Mouse (Mus musculus): ENCODE measurements around the gene Tlx3. TPM values are rescaled to one million over a fixed set of nuclear protein-coding genes. Genes with fewer than 3 reads are reported as not detected.

Tlx3 gene
- total and polyA plus RNA-seq, 2 experiments, result not detected

GRCm38 (mm10) chr11:33159741-33160140 lies 43.6 kb downstream of the Tlx3 start:
- WGBS, result 82% methylated on average over 3 of the region's 3 CpGs
- Histone ChIP-seq H3K79me2 (ENCODE audit: control insufficient read depth, insufficient read depth, low read length) (peaks cover 6% of the 10 kb centered on the region; the same call in 1 of the 2 replicates), H3K36me3 (ENCODE audit: control insufficient read depth, insufficient read depth, low read length) (peaks cover 38% of the 10 kb centered on the region), H3K27me3 (ENCODE audit: control insufficient read depth, insufficient read depth, low read length) (no peaks in the 10 kb centered on the region), H3K9ac (ENCODE audit: low read depth, low read length) (no peak overlapping the region), H3K27ac (replicated peaks; ENCODE audit: insufficient read depth, low read depth, low read length) (no peak overlapping the region), H3K4me1 (ENCODE audit: control insufficient read depth, insufficient read depth, low read length) (peaks cover 6% of the 10 kb centered on the region; the same call in 1 of the 2 replicates), H3K4me3 (ENCODE audit: insufficient read depth, low read depth, low read length) (no peak overlapping the region)
- TF ChIP-seq CTCF (IDR thresholded peaks at IDR 0.05; ENCODE audit: low read depth, low read length) (no peak), POLR2A (IDR thresholded peaks at IDR 0.05; ENCODE audit: extremely low read depth, insufficient read depth, low read length) (no peak)
- DNase-seq (ENCODE audit: extremely low read depth, low read depth, low spot score), result no peak

GRCm38 (mm10) chr11:33157453-33158196 lies 45.8 kb downstream of the Tlx3 start:
- Histone ChIP-seq H3K27ac (replicated peaks; ENCODE audit: insufficient read depth, low read depth, low read length) (no peak overlapping the region), H3K4me3 (ENCODE audit: insufficient read depth, low read depth, low read length) (no peak overlapping the region), H3K4me1 (ENCODE audit: control insufficient read depth, insufficient read depth, low read length) (peaks cover 6% of the 10 kb centered on the region; the same call in 1 of the 2 replicates), H3K9ac (ENCODE audit: low read depth, low read length) (no peak overlapping the region), H3K79me2 (ENCODE audit: control insufficient read depth, insufficient read depth, low read length) (peaks cover 6% of the 10 kb centered on the region; the same call in 1 of the 2 replicates), H3K27me3 (ENCODE audit: control insufficient read depth, insufficient read depth, low read length) (no peaks in the 10 kb centered on the region), H3K36me3 (ENCODE audit: control insufficient read depth, insufficient read depth, low read length) (peaks cover 50% of the 10 kb centered on the region)
- WGBS, result 67% methylated on average over 2 of the region's 2 CpGs
- no peak for DNase-seq (ENCODE audit: extremely low read depth, low read depth, low spot score)
- TF ChIP-seq POLR2A (IDR thresholded peaks at IDR 0.05; ENCODE audit: extremely low read depth, insufficient read depth, low read length) (no peak), CTCF (IDR thresholded peaks at IDR 0.05; ENCODE audit: low read depth, low read length) (no peak)

- Histone ChIP-seq H3K79me2 (ENCODE audit: control insufficient read depth, insufficient read depth, low read length) (no peaks in the 10 kb centered on the region), H3K4me3 (ENCODE audit: insufficient read depth, low read depth, low read length) (no peak overlapping the region), H3K27me3 (ENCODE audit: control insufficient read depth, insufficient read depth, low read length) (no peaks in the 10 kb centered on the region), H3K4me1 (ENCODE audit: control insufficient read depth, insufficient read depth, low read length) (peaks cover 2% of the 10 kb centered on the region; the same call in 1 of the 2 replicates), H3K9ac (ENCODE audit: low read depth, low read length) (no peak overlapping the region), H3K36me3 (ENCODE audit: control insufficient read depth, insufficient read depth, low read length) (peaks cover 51% of the 10 kb centered on the region), H3K27ac (replicated peaks; ENCODE audit: insufficient read depth, low read depth, low read length) (no peak overlapping the region)
- no peak for TF ChIP-seq POLR2A (IDR thresholded peaks at IDR 0.05; ENCODE audit: extremely low read depth, insufficient read depth, low read length)
- no peak for TF ChIP-seq CTCF (IDR thresholded peaks at IDR 0.05; ENCODE audit: low read depth, low read length)
- DNase-seq (ENCODE audit: extremely low read depth, low read depth, low spot score), result no peak
- 79% methylated on average over 4 of the region's 4 CpGs for WGBS
Measured at GRCm38 (mm10) chr11:33156436-33157015, 46.9 kb downstream of the Tlx3 start.

- WGBS, result 76% methylated on average over 3 of the region's 3 CpGs
- DNase-seq (ENCODE audit: extremely low read depth, low read depth, low spot score), result no peak
- Histone ChIP-seq H3K4me1 (ENCODE audit: control insufficient read depth, insufficient read depth, low read length) (no peaks in the 10 kb centered on the region), H3K79me2 (ENCODE audit: control insufficient read depth, insufficient read depth, low read length) (no peaks in the 10 kb centered on the region), H3K27ac (replicated peaks; ENCODE audit: insufficient read depth, low read depth, low read length) (no peak overlapping the region), H3K27me3 (ENCODE audit: control insufficient read depth, insufficient read depth, low read length) (no peaks in the 10 kb centered on the region), H3K36me3 (ENCODE audit: control insufficient read depth, insufficient read depth, low read length) (peaks cover 50% of the 10 kb centered on the region), H3K4me3 (ENCODE audit: insufficient read depth, low read depth, low read length) (no peak overlapping the region), H3K9ac (ENCODE audit: low read depth, low read length) (no peak overlapping the region)
- no peak for TF ChIP-seq POLR2A (IDR thresholded peaks at IDR 0.05; ENCODE audit: extremely low read depth, insufficient read depth, low read length)
- no peak for TF ChIP-seq CTCF (IDR thresholded peaks at IDR 0.05; ENCODE audit: low read depth, low read length)
Measured at GRCm38 (mm10) chr11:33154459-33154858, 48.9 kb downstream of the Tlx3 start.

GRCm38 (mm10) chr11:33152997-33153396 lies 50.4 kb downstream of the Tlx3 start:
- Histone ChIP-seq H3K36me3 (ENCODE audit: control insufficient read depth, insufficient read depth, low read length) (peaks cover 46% of the 10 kb centered on the region), H3K4me1 (ENCODE audit: control insufficient read depth, insufficient read depth, low read length) (peaks cover 3% of the 10 kb centered on the region; the same call in 1 of the 2 replicates), H3K27me3 (ENCODE audit: control insufficient read depth, insufficient read depth, low read length) (0 out of 2 replicates have a peak, but pooled peaks cover 2% of the 10 kb centered on the region), H3K9ac (ENCODE audit: low read depth, low read length) (no peak overlapping the region), H3K27ac (replicated peaks; ENCODE audit: insufficient read depth, low read depth, low read length) (no peak overlapping the region), H3K4me3 (ENCODE audit: insufficient read depth, low read depth, low read length) (no peak overlapping the region), H3K79me2 (ENCODE audit: control insufficient read depth, insufficient read depth, low read length) (no peaks in the 10 kb centered on the region)
- 96% methylated on average over 1 of the region's 1 CpGs for WGBS
- no peak for TF ChIP-seq POLR2A (IDR thresholded peaks at IDR 0.05; ENCODE audit: extremely low read depth, insufficient read depth, low read length)
- TF ChIP-seq CTCF (IDR thresholded peaks at IDR 0.05; ENCODE audit: low read depth, low read length), result no peak
- DNase-seq (ENCODE audit: extremely low read depth, low read depth, low spot score), result no peak

- H3K36me3 ChIP-seq (ENCODE audit: control insufficient read depth, insufficient read depth, low read length), result peaks cover 38% of the 10 kb centered on the region
- 83% methylated on average over 4 of the region's 4 CpGs for WGBS
- H3K4me1 ChIP-seq (ENCODE audit: control insufficient read depth, insufficient read depth, low read length), result peaks cover 6% of the 10 kb centered on the region; the same call in 1 of the 2 replicates
Measured at GRCm38 (mm10) chr11:33151780-33152145, 51.6 kb downstream of the Tlx3 start.

More at GRCm38 (mm10) chr11:33151780-33152145, 51.6 kb downstream of the Tlx3 start:
- Histone ChIP-seq H3K79me2 (ENCODE audit: control insufficient read depth, insufficient read depth, low read length) (no peaks in the 10 kb centered on the region), H3K9ac (ENCODE audit: low read depth, low read length) (no peak overlapping the region), H3K27ac (replicated peaks; ENCODE audit: insufficient read depth, low read depth, low read length) (no peak overlapping the region), H3K4me3 (ENCODE audit: insufficient read depth, low read depth, low read length) (no peak overlapping the region), H3K27me3 (ENCODE audit: control insufficient read depth, insufficient read depth, low read length) (peaks cover 13% of the 10 kb centered on the region)
- TF ChIP-seq CTCF (IDR thresholded peaks at IDR 0.05; ENCODE audit: low read depth, low read length), result no peak
- no peak for TF ChIP-seq POLR2A (IDR thresholded peaks at IDR 0.05; ENCODE audit: extremely low read depth, insufficient read depth, low read length)
- DNase-seq (ENCODE audit: extremely low read depth, low read depth, low spot score), result no peak
